Mouse (Mus musculus) intestine, embryonic 15.5 days (tissue): Measurements from ENCODE around the gene Kifap3. TPM values are rescaled to one million over a fixed set of nuclear protein-coding genes. Genes with fewer than 3 reads are reported as not detected.

ENCODE experiments used
- ATAC-seq: fragments of 200-750 bp; cut with Nextera tagmentation; 2 replicates; pipeline ENCODE4 v1.8.0; 2017; ENCODE audit warnings: moderate TSS enrichment, moderate library complexity
- H3K27ac ChIP-seq: fragments of 300-500 bp; sonication (generic); 2 replicates; pipeline ENCODE4 v1.5.1; 2015; ENCODE audit warnings: mild to moderate bottlenecking, inconsistent platforms
- H3K27me3 ChIP-seq: fragments of 300-500 bp; sonication (generic); replicated peaks from 2 replicates; pipeline ENCODE4 v1.6.1; 2015; ENCODE audit warnings: inconsistent platforms
- H3K36me3 ChIP-seq: fragments of 300-500 bp; sonication (generic); 2 replicates; pipeline ENCODE4 v1.6.1; 2015; ENCODE audit warnings: inconsistent platforms
- H3K4me1 ChIP-seq: fragments of 300-500 bp; sonication (generic); replicated peaks from 2 replicates; pipeline ENCODE4 v1.6.1; 2015; ENCODE audit warnings: inconsistent platforms
- H3K4me2 ChIP-seq: fragments of 300-500 bp; sonication (generic); replicated peaks from 2 replicates; pipeline ENCODE4 v1.6.1; 2015; ENCODE audit warnings: mild to moderate bottlenecking, inconsistent platforms
- H3K4me3 ChIP-seq: fragments of 300-500 bp; sonication (generic); replicated peaks from 2 replicates; pipeline ENCODE4 v1.5.1; 2015; ENCODE audit warnings: inconsistent platforms
- H3K9ac ChIP-seq: fragments of 300-500 bp; sonication (generic); 2 replicates; pipeline ENCODE4 v1.6.1; 2015; ENCODE audit warnings: inconsistent platforms
- H3K9me3 ChIP-seq: fragments of 300-500 bp; sonication (generic); 2 replicates; pipeline ENCODE4 v1.6.1; 2016; ENCODE audit warnings: inconsistent platforms
- WGBS: fragments of 180-500 bp; shearing (Covaris S2); methylation state at CpG from one replicate; pipeline ENCODE4 v1.1.7; 2015; 5-methylcytosine and 5-hydroxymethylcytosine counted together
- polyA plus RNA-seq: library from polyadenylated mRNA; unstranded; fragments of >200 nt; fragmentation: Nextera tagmentation; extraction: Ambion mirVana; gene quantifications from 2 replicates; pipeline ENCODE4 v1.2.1, GENCODE M21; 2015

Kifap3 gene
- polyA plus RNA-seq, 1 experiment from 2014 or later = 22.2 TPM

DNA sequence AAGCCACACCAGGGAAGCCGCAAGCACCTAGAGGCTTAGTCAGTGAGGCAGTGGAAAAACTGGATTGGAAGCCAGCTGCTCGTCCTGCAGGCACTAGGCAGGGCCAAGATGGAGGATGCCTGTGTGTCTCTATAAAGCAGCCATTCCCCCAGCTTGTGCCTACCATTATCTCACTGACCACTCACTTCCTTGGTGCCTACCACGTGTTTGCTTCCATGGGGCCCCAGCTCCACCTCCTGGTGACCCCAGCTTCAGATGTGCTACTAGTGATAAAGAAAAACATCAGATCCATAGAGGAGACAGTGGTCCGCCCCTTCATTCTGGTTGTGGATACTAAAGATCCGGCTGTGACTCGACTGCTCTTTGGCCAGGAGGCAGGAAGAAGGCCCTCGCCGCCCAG is 152.4 kb downstream of the Kifap3 start:
- ATAC-seq = no peak
- no peak overlapping the region; the same call in 1 of the 2 replicates for H3K4me2 ChIP-seq
- peaks cover 9% of the 10 kb centered on the region for H3K4me1 ChIP-seq
- 0 out of 2 replicates have a peak, but pooled peaks cover 4% of the 10 kb centered on the region for H3K36me3 ChIP-seq
- 80% methylated on average over 8 of the region's 8 CpGs for WGBS
- no peak overlapping the region for H3K9ac ChIP-seq
- no peak overlapping the region for H3K27ac ChIP-seq
- H3K27me3 ChIP-seq = no peaks in the 10 kb centered on the region
- H3K4me3 ChIP-seq = no peak overlapping the region
- H3K9me3 ChIP-seq = no peaks in the 10 kb centered on the region

DNA sequence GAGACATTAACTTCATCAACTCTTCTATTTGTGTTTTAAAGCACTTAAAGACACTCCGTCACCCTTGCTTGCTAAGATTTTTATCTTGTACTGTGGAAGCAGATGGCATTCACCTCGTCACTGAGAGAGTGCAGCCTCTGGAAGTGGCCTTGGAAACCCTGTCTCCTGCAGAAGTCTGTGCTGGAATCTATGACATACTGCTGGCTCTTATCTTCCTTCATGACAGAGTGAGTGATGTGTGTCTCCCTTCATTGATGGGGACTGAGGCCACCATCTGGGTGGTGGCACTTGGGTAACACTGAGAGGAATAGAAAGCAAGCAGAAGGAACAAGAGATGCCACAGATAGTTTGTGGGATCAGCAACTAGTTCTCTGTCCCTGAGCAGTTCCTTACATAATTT is 155.2 kb downstream of the Kifap3 start:
- WGBS = 83% methylated on average over 2 of the region's 2 CpGs
- peaks cover 6% of the 10 kb centered on the region for H3K4me1 ChIP-seq
- H3K4me2 ChIP-seq = no peak overlapping the region
- H3K36me3 ChIP-seq = peaks cover 16% of the 10 kb centered on the region; the same call in 1 of the 2 replicates
- no peak overlapping the region for H3K27ac ChIP-seq
- H3K9ac ChIP-seq = no peak overlapping the region
- H3K4me3 ChIP-seq = no peak overlapping the region
- no peak for ATAC-seq
- no peaks in the 10 kb centered on the region for H3K27me3 ChIP-seq
- H3K9me3 ChIP-seq = no peaks in the 10 kb centered on the region

DNA sequence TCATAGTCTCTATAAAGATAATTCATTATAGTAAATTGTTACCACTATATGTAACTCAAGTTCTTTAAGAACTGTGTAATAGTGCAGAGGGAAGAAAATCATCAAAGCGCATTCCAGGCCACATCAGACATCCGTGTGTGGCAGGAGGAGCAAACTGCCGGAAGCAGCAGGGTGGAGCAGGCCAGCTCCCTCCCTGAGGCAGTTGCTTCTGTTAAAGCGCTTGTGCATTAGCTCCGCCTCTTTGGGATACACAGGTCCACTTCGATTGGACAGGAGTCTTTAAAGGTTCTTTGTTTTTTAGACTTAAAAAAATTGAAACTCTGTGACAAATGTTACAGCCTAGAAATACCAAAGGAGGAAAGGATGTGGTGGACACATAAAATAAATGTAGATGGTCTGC is 162.7 kb downstream of the Kifap3 start:
- ATAC-seq = no peak
- H3K9ac ChIP-seq = no peak overlapping the region
- WGBS = 45% methylated on average over 6 of the region's 6 CpGs
- H3K4me3 ChIP-seq = no peak overlapping the region
- H3K27me3 ChIP-seq = no peaks in the 10 kb centered on the region
- H3K4me2 ChIP-seq = no peak overlapping the region
- H3K9me3 ChIP-seq = no peaks in the 10 kb centered on the region
- no peak overlapping the region for H3K27ac ChIP-seq
- H3K4me1 ChIP-seq = no peaks in the 10 kb centered on the region
- peaks cover 31% of the 10 kb centered on the region for H3K36me3 ChIP-seq

DNA sequence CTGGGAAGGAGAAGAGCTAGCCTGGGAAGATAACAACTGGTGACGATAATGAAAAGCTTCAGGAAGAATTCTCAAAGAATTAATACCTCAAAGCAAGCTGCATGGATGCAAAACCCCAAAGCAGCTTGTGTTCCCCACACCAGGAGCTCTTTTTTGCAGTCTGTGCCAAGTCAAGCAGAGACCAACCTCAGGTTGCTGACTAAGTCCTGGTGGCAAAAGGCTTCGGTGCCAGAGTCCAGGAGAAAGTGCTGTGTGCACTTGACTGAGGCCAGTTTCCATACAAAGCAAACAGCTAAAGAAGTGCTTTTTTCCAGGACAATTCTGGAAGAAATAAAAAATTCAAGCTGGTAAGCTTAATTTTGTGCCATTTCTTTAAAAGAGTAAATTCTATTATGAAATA is 174.0 kb downstream of the Kifap3 start:
- Histone ChIP-seq H3K27me3 (no peaks in the 10 kb centered on the region), H3K4me2 (no peak overlapping the region), H3K9ac (no peak overlapping the region), H3K4me3 (no peak overlapping the region), H3K4me1 (no peaks in the 10 kb centered on the region), H3K27ac (no peak overlapping the region), H3K36me3 (peaks cover 18% of the 10 kb centered on the region), H3K9me3 (no peaks in the 10 kb centered on the region)
- 84% methylated on average over 2 of the region's 2 CpGs for WGBS
- ATAC-seq = no peak

DNA sequence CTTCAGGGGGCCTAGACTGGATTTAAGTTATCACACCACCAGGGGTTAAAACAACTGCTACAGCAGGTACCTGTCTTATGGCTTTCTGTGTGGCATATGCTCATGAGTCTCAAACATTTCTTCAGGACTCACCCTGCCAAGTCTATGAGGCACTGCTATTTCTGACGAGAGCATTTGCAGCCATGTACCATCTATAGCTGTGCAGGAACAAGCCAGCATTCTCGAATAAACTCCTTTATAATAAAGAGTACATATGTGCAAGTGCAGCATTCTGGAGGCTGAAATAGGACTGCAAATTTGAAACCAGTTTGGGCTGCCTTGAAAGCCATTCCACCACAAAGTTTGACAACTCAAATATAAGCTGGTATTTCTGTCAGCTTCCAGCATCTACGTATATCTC is 178.7 kb downstream of the Kifap3 start:
- H3K9me3 ChIP-seq = no peaks in the 10 kb centered on the region
- H3K4me1 ChIP-seq = no peaks in the 10 kb centered on the region
- 80% methylated on average over 3 of the region's 3 CpGs for WGBS
- no peak overlapping the region for H3K9ac ChIP-seq
- H3K27me3 ChIP-seq = no peaks in the 10 kb centered on the region
- H3K27ac ChIP-seq = no peak overlapping the region
- no peak overlapping the region for H3K4me2 ChIP-seq
- no peak for ATAC-seq
- H3K4me3 ChIP-seq = no peak overlapping the region
- peaks cover 9% of the 10 kb centered on the region for H3K36me3 ChIP-seq

DNA sequence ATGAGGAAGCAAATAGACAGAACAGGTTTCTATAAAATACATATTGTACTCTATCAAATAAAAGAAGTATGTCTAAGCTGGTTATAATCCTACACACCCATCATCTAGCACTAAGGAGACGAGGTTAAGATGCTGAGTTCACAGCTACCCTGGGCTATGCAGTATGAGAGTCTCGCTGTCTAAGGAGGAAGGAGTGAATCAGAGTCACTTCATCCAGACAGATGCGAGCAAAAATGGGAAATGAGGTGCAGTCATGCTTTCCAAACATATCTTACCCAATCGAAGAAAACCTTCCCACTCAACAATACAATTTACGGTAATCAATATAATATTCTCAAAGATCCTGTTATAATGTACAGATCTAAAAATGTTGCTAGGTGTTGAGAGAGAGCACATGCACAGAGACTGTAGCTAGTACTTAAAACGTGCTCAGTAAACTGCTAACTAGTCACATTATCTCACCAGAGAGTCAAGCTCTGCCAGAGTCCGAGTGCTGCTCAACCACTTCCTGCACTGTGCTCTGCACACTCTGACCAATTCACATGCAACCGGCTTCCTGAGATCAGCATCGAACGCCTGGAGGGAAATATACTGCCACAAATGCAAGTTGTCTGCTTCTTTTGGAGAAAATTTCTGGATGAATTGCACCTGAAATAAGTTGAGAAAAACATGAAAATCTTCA is 184.8 kb downstream of the Kifap3 start:
- 86% methylated on average over 10 of the region's 10 CpGs for WGBS
- H3K36me3 ChIP-seq = no peaks in the 10 kb centered on the region; the same call in 1 of the 2 replicates

More for the DNA sequence above, 184.8 kb downstream of the Kifap3 start:
- Histone ChIP-seq H3K27ac (no peak overlapping the region), H3K27me3 (no peaks in the 10 kb centered on the region), H3K9ac (no peak overlapping the region), H3K9me3 (no peaks in the 10 kb centered on the region), H3K4me2 (no peak overlapping the region), H3K4me1 (no peaks in the 10 kb centered on the region), H3K4me3 (no peak overlapping the region)
- ATAC-seq = no peak

Other genes with a start within 250 kb of the Kifap3 start
- not detected in 2 replicates for gene Mettl11b, start 54.4 kb upstream of the Kifap3 start, polyA plus RNA-seq
- gene Scyl3, start 149.5 kb downstream of the Kifap3 start, polyA plus RNA-seq = 13.7 and 16.8 TPM in 2 replicates
- 16.3 and 17.2 TPM in 2 replicates for gene BC055324, start 215.2 kb downstream of the Kifap3 start, polyA plus RNA-seq
- gene Mettl18, start 215.3 kb downstream of the Kifap3 start, polyA plus RNA-seq = 10.2 and 11.0 TPM in 2 replicates